Mouse (Mus musculus): Measurements from ENCODE around the gene Fndc3b.

DNA sequence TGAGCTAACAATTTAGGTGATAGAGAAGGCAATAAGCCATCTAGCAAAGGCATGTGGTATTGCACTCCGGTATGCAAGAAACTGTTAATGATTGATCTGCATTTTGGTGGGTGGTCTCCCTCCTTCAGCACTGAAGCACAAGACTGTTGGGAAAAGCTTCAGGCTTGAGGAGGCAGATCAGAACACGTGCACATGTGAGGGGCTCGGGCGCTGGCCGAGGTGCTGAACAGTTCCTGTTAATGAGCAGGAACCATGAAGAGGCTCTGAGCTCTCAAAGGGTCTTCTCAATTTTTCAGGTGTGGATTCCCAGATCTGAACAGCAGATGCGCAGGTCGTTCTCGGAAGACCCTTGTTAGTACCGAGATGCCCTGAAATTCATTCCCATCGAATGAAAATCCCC lies 341.0 kb downstream of the Fndc3b start:
- TF ChIP-seq MAX (IDR thresholded peaks at IDR 0.05) (no peak), CTCF (IDR thresholded peaks at IDR 0.05; ENCODE audit: control insufficient read depth, insufficient read depth, insufficient read length) (no peak), USF1 (IDR thresholded peaks at IDR 0.05; ENCODE audit: low read depth) (no peak), MYOD1 (IDR thresholded peaks at IDR 0.05; ENCODE audit: control insufficient read depth, insufficient read length, low read depth) (no peak)

Measured in C2C12 (cell line).